Mouse (Mus musculus) right cerebral cortex, postnatal 4 days (tissue): ENCODE measurements around the gene Lgals3.

Source experiments
- DNase-seq: peaks from one replicate; pipeline ENCODE4 v3.0.0-alpha.2; 2022

Gene Lgals3

DNA sequence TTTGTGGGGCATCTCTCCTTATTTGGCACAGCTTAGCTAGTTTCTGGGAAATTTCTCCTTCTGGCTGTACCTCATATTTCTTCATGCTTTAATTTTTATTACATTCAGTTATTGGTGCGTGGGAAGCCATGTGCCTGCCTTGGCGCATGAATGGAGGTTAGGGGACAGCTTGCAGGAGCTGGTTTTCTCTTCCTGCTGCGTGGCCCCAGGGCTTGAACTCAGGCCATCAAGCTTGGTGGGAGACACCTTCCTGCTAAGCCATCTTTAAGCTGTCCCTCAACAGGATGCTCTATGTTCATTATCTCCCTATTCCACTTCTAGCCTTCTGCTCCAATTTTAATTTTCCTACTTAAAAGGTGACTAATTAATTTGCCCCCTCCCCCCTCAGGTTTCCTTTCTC lies 3.2 kb downstream of the Lgals3 start:
- DNase-seq = no peak

DNA sequence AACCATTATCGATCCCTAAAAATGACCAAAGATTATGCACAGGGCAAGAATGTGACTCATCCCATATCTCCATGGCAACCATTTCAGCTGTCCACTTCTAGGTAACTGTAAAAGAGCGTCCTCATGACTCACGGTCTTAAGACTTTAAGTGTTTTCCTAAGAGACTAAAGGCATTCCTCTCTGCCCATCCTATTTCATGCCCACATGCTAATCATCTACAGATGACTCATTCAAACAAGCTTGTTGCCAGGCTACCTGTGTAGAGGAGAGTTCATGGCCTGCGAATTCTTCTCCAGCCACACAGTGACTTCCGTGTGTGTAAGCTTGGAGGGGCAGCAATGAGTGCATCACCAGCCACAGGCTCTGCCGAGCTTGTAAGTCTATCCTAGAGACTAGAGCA lies 4.1 kb downstream of the Lgals3 start:
- DNase-seq = no peak

GRCm38 (mm10) chr14:47373728-47374678 lies 6.5 kb downstream of the Lgals3 start:
- peak; percentile 40 for DNase-seq

GRCm38 (mm10) chr14:47376526-47376925 lies 9.0 kb downstream of the Lgals3 start:
- DNase-seq = no peak

DNA sequence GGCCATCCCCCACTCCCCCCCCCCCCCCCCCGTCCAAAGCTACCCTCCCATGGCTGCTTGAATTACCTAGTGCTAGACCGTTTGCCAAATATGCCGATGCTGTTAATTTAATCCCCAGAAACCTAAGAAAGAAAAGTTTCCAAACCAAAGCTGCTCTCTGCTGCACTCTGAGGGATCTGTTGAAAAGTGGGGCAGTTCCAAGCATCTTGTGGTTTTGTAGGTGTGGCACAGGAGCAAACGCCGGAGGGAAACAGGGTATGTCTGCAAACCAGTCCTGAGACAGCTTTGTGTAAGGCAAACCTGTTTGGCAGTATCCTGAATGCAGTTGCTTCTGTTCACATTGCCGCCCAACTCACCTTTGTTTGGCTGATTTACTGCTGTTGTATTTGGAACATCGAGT lies 10.8 kb downstream of the Lgals3 start:
- no peak for DNase-seq

GRCm38 (mm10) chr14:47383911-47384310 lies 16.4 kb downstream of the Lgals3 start:
- no peak for DNase-seq

GRCm38 (mm10) chr14:47384653-47385052 lies 17.1 kb downstream of the Lgals3 start:
- DNase-seq = no peak

DNA sequence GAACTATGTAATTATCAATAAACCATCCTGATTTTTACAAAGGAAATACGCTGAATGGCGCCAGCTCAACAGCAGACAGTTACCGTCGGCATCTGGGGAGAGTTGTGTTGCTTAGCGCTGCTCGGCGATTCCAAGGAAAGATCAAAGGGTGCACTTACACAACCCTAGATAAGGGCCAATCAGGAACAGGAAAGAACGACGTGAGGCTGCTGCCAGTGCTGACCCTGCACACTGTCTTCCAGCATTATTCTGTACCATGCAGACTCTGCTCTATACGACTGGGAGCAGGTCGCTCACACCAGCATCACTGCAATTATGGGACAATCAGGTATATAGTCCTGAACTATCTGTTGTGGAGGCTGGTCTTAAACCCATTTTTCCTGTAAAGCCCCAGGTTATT lies 18.6 kb downstream of the Lgals3 start:
- DNase-seq = no peak

- no peak for DNase-seq
Measured at GRCm38 (mm10) chr14:47393354-47394094, 26.0 kb downstream of the Lgals3 start.

GRCm38 (mm10) chr14:47395007-47395406 lies 27.5 kb downstream of the Lgals3 start:
- no peak for DNase-seq

DNA sequence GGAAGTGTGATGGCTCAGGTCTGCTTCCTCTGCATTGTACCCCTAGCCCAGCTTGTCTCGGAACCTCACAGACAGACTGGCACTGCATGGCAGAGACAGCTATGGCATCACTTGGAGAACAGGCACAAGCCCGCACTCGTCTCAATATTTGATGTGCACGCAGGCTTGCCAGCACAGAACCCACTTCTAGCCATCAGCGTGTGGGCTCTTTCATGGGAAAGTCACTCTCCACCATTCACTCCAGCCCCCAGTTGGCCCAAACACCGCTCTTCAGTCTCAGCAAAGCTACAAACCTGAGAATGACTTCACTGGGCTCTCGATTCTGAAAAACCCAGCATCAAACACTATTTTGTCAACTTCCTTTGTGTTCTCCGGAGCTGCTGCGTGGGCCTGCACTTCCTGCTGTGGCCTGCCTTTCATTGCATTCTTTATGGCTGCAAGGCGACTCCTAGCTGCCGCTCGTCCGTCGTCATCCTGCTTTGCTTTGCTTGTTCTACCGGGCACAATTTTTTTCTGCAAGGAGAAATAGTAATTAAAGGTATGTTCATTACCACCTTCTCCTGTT lies 28.0 kb downstream of the Lgals3 start:
- no peak for DNase-seq

- DNase-seq = peak; percentile 16
Measured at GRCm38 (mm10) chr14:47396165-47396652, 28.7 kb downstream of the Lgals3 start.

- DNase-seq = no peak
Measured at GRCm38 (mm10) chr14:47402735-47403134, 35.2 kb downstream of the Lgals3 start.

GRCm38 (mm10) chr14:47406000-47406399 lies 38.4 kb downstream of the Lgals3 start:
- no peak for DNase-seq

- DNase-seq = no peak
Measured at GRCm38 (mm10) chr14:47417346-47417745, 49.8 kb downstream of the Lgals3 start.

DNA sequence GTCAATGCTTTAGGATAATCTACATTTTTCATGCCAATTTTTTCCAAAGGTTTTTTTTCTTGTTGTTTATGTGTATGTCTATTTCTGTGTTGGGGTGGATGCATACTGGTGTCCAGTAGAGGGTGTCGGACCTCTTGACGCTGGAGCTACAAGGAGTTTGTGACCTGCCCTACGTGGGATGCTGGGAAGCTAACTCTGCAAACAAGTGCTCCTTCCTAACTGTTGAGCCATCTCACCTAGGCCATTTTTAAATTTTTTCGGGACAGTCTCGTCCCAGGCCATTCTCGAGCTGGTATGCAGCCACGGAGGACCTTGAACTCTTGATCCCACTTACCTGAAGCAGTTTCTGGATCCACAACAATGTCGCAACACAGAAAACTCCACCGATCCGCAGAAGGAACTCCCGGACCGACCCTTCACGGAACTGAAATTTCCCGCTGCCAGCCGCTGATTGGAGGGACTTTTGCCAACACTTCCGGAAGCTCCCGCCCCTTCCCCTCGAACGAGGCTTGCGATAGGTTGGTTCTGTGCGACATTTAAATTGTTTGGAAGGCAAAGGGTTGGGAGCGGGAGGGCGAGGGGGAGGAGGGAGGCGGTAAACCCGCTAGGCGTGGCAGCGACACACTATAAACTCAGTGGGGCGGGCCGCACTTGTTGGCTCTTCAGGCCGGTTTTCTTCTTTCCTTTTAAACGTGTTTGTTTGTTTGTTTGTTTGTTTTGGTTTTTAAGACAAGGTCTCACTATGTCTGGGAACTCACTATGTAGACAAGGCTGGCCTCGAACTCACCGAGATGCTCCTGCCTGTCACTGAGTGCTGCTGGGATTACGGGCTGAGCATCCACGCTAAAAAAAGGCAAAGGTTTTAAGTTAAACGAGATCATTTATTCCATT lies 50.5 kb downstream of the Lgals3 start, which contains the start of gene Dlgap5:
TSS of gene Dlgap5 (minus strand) at position 633 of the 891 bp plus-strand sequence.
- DNase-seq = peak; percentile 86

- DNase-seq = no peak
Measured at GRCm38 (mm10) chr14:47418666-47418991, 51.1 kb downstream of the Lgals3 start.

DNA sequence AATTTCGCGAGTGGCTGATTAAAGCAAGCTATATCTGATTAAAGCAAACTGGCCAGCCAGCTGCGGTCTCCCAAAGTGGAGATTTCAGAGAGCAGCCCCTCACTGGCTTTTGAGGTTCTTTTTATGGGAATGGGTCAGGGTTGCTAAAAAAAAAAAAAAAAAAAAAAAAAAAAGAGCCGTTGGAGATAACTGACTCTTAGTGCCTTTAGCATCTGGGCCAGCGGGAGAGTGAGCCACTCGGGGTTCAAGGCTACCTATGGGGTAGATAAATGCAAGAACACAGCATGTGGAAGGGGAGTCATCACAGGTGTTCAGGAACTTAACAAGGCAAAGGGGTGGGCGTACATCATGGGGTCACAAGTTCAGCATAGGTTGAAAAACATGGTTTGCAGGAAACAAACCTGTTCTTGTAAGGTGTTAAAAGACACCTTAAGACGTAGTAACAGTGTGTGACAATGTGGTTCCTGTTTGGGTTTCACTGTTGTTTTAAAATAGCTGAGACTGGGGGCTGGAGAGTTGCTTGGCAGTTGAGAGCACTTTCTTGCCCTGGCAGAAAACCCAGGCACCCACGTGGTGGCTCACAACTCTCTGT lies 51.6 kb downstream of the Lgals3 start:
- DNase-seq = no peak

DNA sequence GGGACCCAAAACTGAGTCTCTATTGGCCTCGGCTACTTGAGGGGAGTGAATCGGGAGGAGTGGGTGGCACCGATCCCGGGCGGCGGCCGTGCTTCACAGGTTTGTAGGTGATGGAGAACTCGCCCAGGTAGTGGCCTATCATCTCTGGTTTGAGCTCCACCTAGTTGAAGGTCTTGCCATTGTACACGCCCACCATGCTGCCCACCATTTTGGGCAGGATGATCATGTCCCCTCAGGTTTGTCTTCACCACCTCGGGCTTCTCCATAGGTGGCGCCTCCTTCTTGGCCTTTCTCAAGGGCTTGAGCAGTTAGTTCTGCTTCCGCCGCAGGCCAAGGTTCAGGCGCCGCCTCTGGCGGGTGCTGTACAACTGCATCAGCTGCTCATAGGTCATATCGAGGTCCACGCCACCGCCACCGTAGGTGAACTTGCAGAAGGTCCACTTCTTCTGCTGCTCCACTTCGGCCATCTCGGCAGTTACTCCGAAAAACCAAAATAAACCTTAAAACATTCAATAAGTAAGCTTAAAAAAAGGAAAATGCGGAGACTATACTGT lies 52.2 kb downstream of the Lgals3 start:
- DNase-seq = no peak

DNA sequence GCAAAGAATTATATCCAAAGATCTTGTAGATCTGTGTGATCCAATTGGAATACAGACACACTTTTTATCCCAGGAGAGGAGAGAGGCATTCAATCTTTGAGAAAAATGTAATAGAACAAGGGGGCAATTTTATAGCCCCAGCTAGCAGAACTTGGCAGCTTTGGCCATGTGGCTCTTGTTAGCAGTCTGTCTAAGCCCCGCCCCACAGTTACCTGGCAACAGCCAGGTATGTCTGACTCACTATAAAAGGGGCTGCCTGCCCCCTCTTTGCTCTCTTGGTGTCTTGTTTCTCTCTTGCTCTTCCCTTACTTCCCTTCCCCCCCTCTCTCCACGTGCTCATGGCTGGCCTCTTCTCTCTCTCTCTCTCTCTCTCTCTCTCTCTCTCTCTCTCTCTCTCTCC lies 54.1 kb downstream of the Lgals3 start:
- DNase-seq = no peak

GRCm38 (mm10) chr14:47422466-47422865 lies 54.9 kb downstream of the Lgals3 start:
- DNase-seq = no peak

DNA sequence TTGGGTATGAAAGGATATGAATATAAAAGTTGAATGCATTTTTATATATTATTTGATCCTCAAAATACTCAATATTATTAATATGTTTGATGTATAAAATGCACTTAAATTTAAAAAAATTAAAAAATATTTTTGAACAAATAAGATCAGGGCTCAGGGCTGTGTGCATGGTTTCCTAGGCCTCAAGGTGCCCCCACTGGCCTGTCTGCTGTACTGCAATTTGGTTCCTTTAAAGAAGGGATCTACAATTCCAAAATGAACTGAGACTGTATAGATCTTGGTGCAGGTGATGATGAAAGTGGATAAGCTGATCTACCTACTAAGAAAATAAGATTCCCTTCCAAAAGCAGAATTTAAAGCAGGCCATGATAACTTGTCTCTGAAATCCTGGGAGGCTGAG lies 65.4 kb downstream of the Lgals3 start:
- DNase-seq = no peak
